Mouse (Mus musculus) forebrain, embryonic 11.5 days (tissue): ENCODE data around the gene Bad. TPM values are rescaled to one million over a fixed set of nuclear protein-coding genes. Genes with fewer than 3 reads are reported as not detected.

Experiments used
- ATAC-seq: fragments of 200-750 bp; cut with Nextera tagmentation; replicated peaks from 2 replicates; pipeline ENCODE4 v1.8.0; 2017; ENCODE audit warnings: moderate TSS enrichment; ENCODE audit not compliant: low FRiP score
- DNase-seq: peaks from one replicate; pipeline ENCODE4 v3.0.0-alpha.2; 2017; ENCODE audit warnings: low spot score
- H3K27ac ChIP-seq: fragments of 300-500 bp; sonication (generic); 2 replicates; pipeline ENCODE4 v1.5.1; 2014; ENCODE audit warnings: low read depth, low read length
- H3K27me3 ChIP-seq: fragments of 300-500 bp; sonication (generic); 2 replicates; pipeline ENCODE4 v1.6.1; 2014; ENCODE audit warnings: mild to moderate bottlenecking, low read length, mixed read lengths; ENCODE audit not compliant: control insufficient read depth, insufficient read depth
- H3K36me3 ChIP-seq: fragments of 300-500 bp; sonication (generic); 2 replicates; pipeline ENCODE4 v1.6.1; 2014; ENCODE audit warnings: mild to moderate bottlenecking, low read length, moderate library complexity, mixed read lengths; ENCODE audit not compliant: control insufficient read depth, insufficient read depth
- H3K4me1 ChIP-seq: fragments of 300-500 bp; sonication (generic); replicated peaks from 2 replicates; pipeline ENCODE4 v1.6.1; 2014; ENCODE audit warnings: low read length, mixed read lengths; ENCODE audit not compliant: control insufficient read depth, insufficient read depth
- H3K4me2 ChIP-seq: fragments of 300-500 bp; sonication (generic); 2 replicates; pipeline ENCODE4 v1.6.1; 2014; ENCODE audit warnings: low read depth, mild to moderate bottlenecking, low read length, moderate library complexity, mixed read lengths; ENCODE audit not compliant: severe bottlenecking
- H3K4me3 ChIP-seq: fragments of 300-500 bp; sonication (generic); 2 replicates; pipeline ENCODE4 v1.5.1; 2014; ENCODE audit warnings: low read depth, low read length
- H3K9ac ChIP-seq: fragments of 300-500 bp; sonication (generic); 2 replicates; pipeline ENCODE4 v1.6.1; 2014; ENCODE audit warnings: low read length
- H3K9me3 ChIP-seq: fragments of 300-500 bp; sonication (generic); 2 replicates; pipeline ENCODE4 v1.6.1; 2016; ENCODE audit warnings: low read length, mixed read lengths; ENCODE audit not compliant: control insufficient read depth
- WGBS: fragments of 180-500 bp; shearing (Covaris S2); extraction: QIAGEN DNeasy Blood & Tissue Kit; methylation state at CpG from one replicate; pipeline ENCODE4 v1.1.7; 2014; 5-methylcytosine and 5-hydroxymethylcytosine counted together
- microRNA-seq: library from miRNA; unstranded; fragments of <30 nt; microRNA quantifications from one replicate; pipeline ENCODE4, GENCODE M21; 2016; ENCODE audit not compliant: insufficient number of aligned reads
- polyA plus RNA-seq: library from polyadenylated mRNA; unstranded; fragments of >200 nt; fragmentation: Nextera tagmentation; extraction: Ambion mirVana; gene quantifications from 2 replicates; pipeline ENCODE4 v1.2.1, GENCODE M21; 2014

Gene Bad
- polyA plus RNA-seq, 1 experiment from 2014 or later: 56.6 TPM

DNA sequence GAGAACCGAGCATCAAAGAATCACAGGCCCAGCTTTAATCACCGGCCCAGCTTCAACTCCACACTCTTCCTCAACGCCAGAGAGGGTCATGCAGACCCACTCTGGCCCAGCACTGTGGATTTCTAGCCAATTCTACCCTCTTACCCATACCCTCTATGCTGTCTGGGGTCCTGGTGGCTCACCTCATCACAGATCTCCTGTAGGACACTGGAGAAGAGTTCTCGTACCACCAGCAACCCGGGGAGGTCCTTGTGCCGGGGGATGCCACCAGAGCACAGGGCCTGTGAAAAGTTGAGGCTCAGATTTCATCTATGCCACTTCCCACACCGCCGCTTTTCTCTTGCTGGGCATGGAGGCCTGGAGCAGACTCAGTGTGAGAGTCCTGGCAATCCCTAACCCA lies 52.8 kb downstream of the Bad start:
- H3K4me1 ChIP-seq: peaks cover 18% of the 10 kb centered on the region
- no peaks in the 10 kb centered on the region for H3K36me3 ChIP-seq
- H3K4me2 ChIP-seq: no peak overlapping the region
- DNase-seq: no peak
- 88% methylated on average over 8 of the region's 8 CpGs for WGBS
- H3K27me3 ChIP-seq: no peaks in the 10 kb centered on the region
- ATAC-seq: no peak
- no peak overlapping the region for H3K9ac ChIP-seq
- no peaks in the 10 kb centered on the region for H3K9me3 ChIP-seq
- H3K4me3 ChIP-seq: no peak overlapping the region
- H3K27ac ChIP-seq: no peak overlapping the region

DNA sequence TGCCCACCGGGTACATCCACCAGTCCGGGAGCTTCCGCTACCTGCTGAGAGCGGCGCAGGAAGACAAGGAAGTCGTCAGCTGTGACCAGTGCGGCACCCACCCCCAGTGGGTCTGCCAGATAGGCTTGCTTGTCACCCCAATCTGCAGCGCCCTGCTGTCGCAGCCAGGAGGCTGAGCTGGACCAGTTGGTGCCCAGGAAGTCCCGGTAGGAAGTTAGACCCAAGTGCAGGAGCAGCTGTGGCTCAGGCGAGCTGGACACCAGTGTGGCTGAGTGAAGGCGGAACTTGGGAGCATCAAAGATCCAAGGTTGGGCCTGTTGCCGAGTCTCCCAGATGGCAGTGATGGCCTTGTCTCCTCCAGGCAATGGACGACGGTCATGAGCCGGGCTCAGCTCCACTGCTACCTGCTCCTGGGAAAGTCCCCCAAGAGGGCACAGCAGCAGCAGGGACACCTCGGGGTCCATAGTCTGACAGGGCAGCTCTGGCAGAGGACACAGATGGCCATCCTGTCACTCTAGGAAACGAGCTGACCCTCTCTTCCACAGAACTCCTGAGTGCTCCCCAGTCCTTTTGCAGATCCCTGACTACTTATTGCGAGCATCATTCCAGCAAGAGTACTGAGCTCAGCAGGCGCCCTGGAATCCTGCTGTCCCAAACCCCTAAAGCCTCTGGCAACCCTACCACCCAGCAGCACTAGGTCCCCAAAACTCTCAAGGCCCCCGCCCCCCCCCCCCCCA lies 53.8 kb downstream of the Bad start:
- 48% methylated on average over 21 of the region's 21 CpGs for WGBS
- no peaks in the 10 kb centered on the region for H3K27me3 ChIP-seq
- H3K4me1 ChIP-seq: peaks cover 18% of the 10 kb centered on the region
- DNase-seq: no peak
- no peaks in the 10 kb centered on the region; the same call in 1 of the 2 replicates for H3K36me3 ChIP-seq
- peak overlapping the region; percentile 65 for H3K9ac ChIP-seq
- peak overlapping the region; percentile 86 for H3K4me2 ChIP-seq
- no peaks in the 10 kb centered on the region for H3K9me3 ChIP-seq
- H3K4me3 ChIP-seq: peak overlapping the region; percentile 49
- no peak for ATAC-seq
- H3K27ac ChIP-seq: no peak overlapping the region; the same call in 1 of the 2 replicates

DNA sequence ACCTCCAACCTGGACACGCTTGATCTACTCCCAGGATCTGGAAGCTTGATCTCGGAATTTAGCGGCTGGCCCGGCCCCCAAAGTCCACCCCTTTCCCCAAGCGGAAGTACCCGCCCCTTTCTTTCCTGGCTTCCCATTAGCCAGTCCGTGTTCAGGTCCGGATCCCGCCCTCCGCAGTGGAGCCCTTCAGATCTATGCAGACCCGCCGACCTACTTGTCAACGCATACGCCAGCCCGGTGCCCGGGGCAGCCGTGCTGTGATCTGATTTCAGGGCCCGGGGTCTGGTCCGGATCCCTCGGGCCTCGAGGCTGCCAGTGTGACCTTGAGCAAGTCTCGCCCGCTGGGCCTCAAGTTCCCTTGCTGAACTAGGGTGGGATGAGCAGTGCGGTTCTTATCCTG lies 54.3 kb downstream of the Bad start, which contains the start of the genes Nudt22 and Trpt1:
Gene Nudt22 (minus strand): TSS at position 112 of the 400 bp plus-strand sequence.
Gene Trpt1 (plus strand): TSS at position 126 of the 400 bp plus-strand sequence.
- peak within 1 kb of the TSS; percentile 65 for H3K9ac ChIP-seq
- ATAC-seq: peak; percentile 77
- peak within 1 kb of the TSS; percentile 14 for H3K27ac ChIP-seq
- peaks cover 18% of the 10 kb centered on the region for H3K4me1 ChIP-seq
- no peaks in the 10 kb centered on the region for H3K9me3 ChIP-seq
- WGBS: 2% methylated on average over 24 of the region's 24 CpGs
- peak within 1 kb of the TSS; percentile 86 for H3K4me2 ChIP-seq
- peak within 1 kb of the TSS; percentile 49 for H3K4me3 ChIP-seq
- DNase-seq: peak; percentile 90
- no peaks in the 10 kb centered on the region; the same call in 1 of the 2 replicates for H3K36me3 ChIP-seq
- no peaks in the 10 kb centered on the region for H3K27me3 ChIP-seq

DNA sequence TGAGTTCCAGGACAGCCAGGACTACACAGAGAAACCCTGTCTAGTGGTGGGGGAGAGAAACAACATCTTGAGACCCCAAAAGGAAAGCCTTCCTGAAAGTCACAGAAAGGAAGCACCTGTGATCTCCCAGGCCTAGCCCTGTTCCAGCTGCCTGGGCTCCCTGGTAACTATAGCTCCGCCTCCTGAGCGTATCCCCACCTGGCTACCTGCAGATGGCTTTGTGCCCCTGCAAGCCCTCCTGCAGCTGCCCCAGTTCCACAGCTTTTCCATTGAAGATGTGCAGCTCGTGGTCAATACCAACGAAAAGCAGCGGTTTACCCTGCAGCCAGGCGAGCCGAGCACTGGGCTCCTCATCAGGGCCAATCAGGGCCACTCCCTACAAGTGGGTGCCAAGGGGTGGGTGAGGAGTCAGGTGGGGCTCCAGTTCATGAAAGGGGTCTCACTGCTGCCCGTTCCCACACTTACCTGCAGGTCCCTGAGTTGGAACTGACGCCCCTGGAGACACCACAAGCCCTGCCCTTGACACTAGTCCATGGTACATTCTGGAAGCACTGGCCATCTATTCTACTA lies 56.1 kb downstream of the Bad start:
- 77% methylated on average over 9 of the region's 9 CpGs for WGBS
- Histone ChIP-seq H3K4me1 (peaks cover 17% of the 10 kb centered on the region), H3K9me3 (no peaks in the 10 kb centered on the region), H3K27me3 (no peaks in the 10 kb centered on the region), H3K4me3 (no peak overlapping the region), H3K4me2 (no peak overlapping the region), H3K9ac (no peak overlapping the region), H3K27ac (no peak overlapping the region), H3K36me3 (no peaks in the 10 kb centered on the region; the same call in 1 of the 2 replicates)
- no peak for DNase-seq
- ATAC-seq: no peak

DNA sequence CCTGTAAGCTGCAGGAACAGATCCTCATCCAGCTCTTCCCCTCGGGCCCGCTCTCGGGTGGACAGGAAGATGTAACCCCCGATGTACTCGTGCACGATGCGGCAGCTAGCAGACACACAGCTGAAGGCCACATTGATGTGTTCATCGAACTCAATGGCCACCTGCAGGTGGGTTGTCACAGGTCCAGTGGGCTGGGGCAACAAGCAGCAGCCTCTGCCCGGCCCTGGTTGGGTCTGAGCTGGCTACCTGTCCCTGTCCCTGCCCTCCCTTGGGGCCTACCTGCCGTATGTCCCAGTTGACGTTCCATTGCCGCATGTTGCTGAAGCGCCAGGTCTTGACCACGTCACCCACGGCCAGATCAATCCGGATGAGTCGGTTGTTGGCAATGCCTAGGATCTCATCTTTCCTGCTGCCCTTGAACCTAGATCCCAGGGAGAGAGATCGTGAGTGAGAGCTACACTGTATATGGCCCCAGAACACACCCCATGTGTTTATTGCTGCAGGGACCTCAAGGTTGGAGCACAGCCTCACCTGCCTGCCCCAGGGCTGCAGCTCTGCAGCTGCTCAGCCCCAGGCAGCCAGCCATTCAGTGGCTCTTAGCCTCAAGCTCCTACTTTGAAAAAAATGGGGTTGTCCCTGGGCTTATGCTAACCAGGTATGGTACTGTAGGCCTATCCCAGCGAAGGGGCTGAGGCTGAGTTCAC lies 57.9 kb downstream of the Bad start:
- H3K36me3 ChIP-seq: no peaks in the 10 kb centered on the region; the same call in 1 of the 2 replicates
- no peak overlapping the region for H3K4me3 ChIP-seq
- no peak overlapping the region for H3K27ac ChIP-seq
- no peak for ATAC-seq
- no peak overlapping the region for H3K9ac ChIP-seq
- no peak for DNase-seq
- no peaks in the 10 kb centered on the region for H3K9me3 ChIP-seq
- peaks cover 12% of the 10 kb centered on the region for H3K4me1 ChIP-seq
- H3K27me3 ChIP-seq: no peaks in the 10 kb centered on the region
- H3K4me2 ChIP-seq: no peak overlapping the region
- WGBS: 94% methylated on average over 19 of the region's 19 CpGs

Small RNA genes lying within 50 kb of the gene (microRNA-seq; reads per million reads assigned to microRNA genes)
- 2.5 reads per million for gene Mir6990

Other genes starting within 250 kb of the Bad start
- gene Rps6ka4, start 101.2 kb upstream of the Bad start, polyA plus RNA-seq: 6.0 and 7.2 TPM in 2 replicates
- gene Ccdc88b, start 83.7 kb upstream of the Bad start, polyA plus RNA-seq: 0.56 and 0.80 TPM in 2 replicates
- gene Trmt112, start 32.2 kb upstream of the Bad start, polyA plus RNA-seq: 144 and 152 TPM in 2 replicates
- gene Prdx5, start 31.8 kb upstream of the Bad start, polyA plus RNA-seq: 105 and 106 TPM in 2 replicates
- 5.4 TPM in 2 replicates for gene Esrra, start 20.0 kb upstream of the Bad start, polyA plus RNA-seq
- not detected in 2 replicates for gene Catsperz, start 16.5 kb upstream of the Bad start, polyA plus RNA-seq
- not detected in 2 replicates for gene Kcnk4, start 7.3 kb upstream of the Bad start, polyA plus RNA-seq
- gene Gpr137, start 619 bp downstream of the Bad start, polyA plus RNA-seq: 32.7 and 34.3 TPM in 2 replicates
- gene Ppp1r14b, start 33.1 kb downstream of the Bad start, polyA plus RNA-seq: 305 and 329 TPM in 2 replicates
- 21.2 and 24.1 TPM in 2 replicates for gene Plcb3, start 34.6 kb downstream of the Bad start, polyA plus RNA-seq
- 65.4 and 80.7 TPM in 2 replicates for gene Fkbp2, start 38.6 kb downstream of the Bad start, polyA plus RNA-seq
- gene Vegfb, start 45.8 kb downstream of the Bad start, polyA plus RNA-seq: 29.5 and 32.7 TPM in 2 replicates
- gene Dnajc4, start 50.7 kb downstream of the Bad start, polyA plus RNA-seq: 14.5 and 18.8 TPM in 2 replicates
- gene Nudt22, start 54.3 kb downstream of the Bad start, polyA plus RNA-seq: 13.5 and 14.6 TPM in 2 replicates
- gene Trpt1, start 54.3 kb downstream of the Bad start, polyA plus RNA-seq: 12.8 and 14.9 TPM in 2 replicates
- gene Fermt3, start 77.6 kb downstream of the Bad start, polyA plus RNA-seq: 8.0 and 8.5 TPM in 2 replicates
- 428 and 444 TPM in 2 replicates for gene Stip1, start 98.1 kb downstream of the Bad start, polyA plus RNA-seq
- 3.6 and 4.0 TPM in 2 replicates for gene Macrod1, start 114.9 kb downstream of the Bad start, polyA plus RNA-seq
- gene Flrt1, start 163.9 kb downstream of the Bad start, polyA plus RNA-seq: 7.7 and 9.0 TPM in 2 replicates